Mouse (Mus musculus): ENCODE measurements around the gene Derl2.

Derl2 gene

DNA sequence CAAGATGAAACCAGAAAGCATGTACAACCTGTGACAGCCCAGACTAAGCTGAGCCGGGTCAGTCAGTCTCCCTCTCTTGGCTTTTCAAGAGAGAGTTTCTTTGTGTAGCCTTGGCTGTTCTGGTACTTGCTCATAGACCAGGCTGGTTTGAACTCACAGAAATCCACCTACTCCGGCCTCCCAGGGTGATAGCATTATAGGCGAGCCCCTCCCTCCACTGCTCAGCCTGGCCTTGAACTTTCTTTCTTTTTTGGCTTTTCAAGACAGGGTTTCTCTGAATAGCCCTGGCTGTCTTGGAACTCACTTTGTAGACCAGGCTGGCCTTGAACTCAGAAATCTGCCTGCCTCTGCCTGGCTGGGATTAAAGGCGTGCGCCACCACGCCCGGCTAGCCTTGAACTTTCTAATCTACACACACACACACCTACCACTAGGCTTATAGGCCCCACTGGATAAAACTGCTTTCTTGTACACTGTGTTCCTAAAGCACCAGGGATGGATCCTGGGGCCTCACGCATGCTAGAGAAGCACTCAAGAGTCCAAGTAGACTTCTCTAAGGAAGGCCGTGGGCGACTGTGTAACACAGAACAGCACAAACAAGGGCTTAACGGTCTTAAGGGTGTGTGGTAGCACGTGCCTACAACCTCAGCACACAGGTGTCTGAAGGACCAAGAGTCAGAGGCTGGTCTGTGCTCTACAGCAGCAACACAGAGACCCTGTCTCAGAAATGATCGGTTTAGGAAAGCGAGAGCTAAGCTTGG lies 38.7 kb downstream of the Derl2 start:
- no peak for DNase-seq

DNA sequence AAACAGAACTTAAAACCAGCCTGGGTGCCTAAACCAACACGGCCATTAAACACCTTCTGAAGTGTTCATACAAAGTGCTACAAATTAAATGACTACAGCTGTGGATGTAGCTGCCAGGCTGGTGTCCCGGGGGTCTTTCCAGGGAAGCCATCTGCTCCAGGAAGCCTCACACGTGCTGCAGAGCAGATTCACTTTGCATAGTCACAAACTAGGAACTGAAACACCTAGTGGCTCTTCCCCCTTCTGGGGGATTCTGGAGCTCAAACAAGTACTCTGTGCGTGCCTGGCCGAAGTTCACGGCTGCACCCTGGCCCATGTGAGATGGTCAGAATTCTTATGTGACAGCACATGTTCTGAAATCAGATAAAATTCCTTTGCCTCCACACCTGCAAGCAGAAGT lies 39.4 kb downstream of the Derl2 start:
- no peak for DNase-seq

DNA sequence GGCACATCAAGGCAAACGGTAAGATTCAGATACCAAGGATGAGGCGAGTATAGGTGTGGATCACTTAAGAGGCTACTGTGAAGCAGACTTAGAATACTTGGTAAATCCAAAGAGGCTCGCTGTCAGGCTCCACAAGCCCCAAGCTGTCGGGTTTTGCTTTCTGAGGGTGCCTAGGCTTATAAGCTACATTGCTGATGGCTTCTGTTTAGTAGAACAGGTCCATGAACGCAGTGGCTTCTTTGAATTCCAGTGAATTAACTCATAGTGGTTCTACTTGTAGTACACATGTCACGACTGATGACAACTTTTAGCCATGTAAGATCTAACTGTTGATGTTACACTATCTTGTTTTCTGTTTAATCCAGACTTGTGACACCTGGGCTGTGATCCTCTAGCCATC lies 42.3 kb downstream of the Derl2 start:
- DNase-seq, result no peak

DNA sequence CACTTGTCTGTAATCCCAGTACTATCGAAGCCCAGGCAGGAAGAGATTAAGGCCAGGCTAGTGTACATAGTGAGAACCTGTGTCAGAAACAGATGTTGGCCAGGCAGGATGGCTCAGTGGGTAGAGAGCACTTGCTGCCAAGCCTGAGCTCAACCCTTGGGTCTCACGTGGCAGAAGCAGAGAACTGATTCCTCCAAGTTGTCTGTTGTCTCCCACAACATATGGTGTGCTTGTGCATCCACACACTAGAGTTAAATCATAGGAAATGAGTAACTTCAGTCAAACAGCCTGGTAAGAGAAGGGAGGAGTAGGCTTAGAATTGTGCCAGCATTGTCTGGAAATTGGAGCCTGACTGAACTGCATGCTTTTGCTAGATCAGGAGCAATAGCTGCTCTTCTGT lies 44.4 kb downstream of the Derl2 start:
- no peak for DNase-seq

DNA sequence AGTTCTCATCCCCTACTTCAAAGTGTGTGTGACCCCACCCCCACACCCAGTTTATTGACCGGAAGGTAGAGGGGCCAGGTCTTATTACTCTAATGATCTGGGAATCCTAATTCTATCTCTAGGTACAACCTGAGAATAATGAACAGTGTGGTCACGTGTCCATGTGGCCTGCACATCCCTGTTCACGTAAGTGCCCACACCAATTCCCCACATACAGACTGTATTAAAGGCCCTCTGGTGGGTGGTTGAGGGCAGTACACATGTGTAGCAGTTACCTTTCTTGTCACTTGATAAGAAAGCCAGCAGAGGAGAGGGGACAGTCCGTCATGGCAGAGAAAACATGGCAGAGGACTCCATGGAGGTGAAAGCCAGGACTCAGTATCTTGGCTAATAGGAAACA lies 45.7 kb downstream of the Derl2 start:
- peak in 1 of 2 experiments; percentile 27 for DNase-seq

DNA sequence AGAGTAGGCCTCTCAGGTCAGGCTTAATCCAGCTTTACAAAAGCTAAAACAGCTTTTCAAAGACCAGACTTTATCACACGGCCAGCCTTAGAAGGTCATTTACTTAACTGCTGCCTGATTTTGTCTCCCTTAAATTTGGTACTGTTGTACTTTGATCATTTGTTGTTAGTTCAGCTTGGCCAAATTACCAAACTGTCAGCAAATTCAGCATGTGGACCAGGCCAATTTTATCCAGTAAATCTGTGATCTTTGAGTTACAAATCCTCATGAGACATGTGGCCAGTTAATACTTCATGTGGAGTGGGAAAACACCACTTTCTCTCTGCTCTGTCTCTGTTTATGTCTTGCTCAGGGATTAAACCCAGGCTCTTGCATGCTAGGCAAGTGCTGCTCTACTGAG lies 47.1 kb downstream of the Derl2 start:
- peak in 1 of 2 experiments; percentile 20 for DNase-seq

DNA sequence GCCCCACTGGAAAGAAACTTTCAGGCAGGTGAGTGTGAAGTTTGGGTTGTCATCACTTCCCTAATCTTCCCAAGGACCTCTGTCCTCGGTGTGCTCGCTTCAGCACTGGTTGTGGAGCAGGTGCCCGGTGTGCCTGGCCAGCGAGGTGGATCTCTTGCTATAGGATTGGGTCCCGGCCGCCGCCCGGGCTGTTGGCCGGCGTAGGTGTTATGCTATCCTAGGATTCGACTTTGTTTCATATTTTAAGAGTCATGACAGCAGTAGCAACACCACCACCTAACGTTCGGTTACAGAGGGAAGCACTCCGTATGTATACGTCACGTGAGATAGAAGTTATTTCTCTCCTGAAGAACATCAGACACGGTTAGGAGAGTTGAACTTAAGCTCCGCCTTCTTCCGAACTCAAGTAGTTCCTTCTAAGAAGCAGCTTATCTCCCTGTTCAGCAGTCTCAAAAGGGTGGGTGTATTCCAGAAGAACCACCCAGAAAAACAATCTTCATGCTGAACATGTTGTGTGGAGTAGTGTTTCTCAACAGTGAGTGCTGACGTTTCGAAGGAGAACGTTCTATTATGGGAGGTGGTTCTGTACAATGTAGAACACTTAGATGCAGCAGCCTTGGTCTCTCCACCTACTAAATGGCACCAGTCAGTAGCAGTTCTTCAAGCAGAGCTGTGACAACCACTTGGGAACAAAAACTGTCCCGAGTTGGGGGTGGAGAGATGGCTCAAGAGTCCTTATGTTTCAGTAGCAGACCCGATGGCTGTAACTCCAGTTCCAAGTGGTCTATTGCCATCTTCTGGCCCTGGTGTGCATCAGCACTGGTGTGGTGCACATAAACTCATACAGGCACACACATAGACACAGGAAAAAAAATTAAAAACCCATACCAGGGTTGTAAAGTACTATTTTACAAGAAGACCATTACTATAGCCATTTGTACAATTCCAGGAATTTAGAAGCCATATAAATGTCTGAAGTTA lies 48.8 kb downstream of the Derl2 start:
- no peak for DNase-seq

DNA sequence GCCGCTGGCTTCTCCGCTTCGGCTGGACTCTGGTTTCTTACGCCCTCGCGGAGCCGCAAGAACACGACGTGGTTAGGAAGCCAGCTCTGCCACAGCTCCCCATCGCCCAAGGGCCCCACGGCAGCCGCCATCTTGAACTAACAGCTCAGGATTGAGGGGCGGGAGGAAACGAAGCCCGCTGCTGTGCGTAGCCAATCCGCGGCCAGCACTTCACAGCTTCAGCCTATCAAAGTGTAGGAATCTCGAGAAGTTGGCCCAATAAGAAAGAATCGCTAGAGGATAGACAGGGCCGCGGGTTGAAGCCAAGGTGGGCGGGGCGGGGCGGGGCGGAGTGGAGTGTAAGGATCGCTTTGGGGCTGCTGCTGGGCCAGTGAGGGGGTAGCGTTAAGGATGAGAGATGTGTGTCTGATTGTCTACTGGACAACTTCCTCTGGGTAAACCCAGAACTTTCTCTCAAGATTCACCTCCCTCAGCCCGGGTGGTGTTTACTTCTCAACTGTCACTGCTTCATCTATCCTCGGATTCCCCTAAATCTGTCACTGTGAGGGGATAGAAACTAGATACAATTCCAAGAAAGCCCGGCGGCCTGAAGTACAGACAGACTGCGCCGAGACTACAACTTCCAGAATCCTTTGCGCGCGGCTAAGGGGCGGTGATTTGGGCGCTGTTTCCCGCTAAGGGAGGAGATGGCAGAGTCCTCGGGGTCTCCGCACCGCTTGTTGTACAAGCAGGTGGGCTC lies 49.7 kb downstream of the Derl2 start, which contains the start of the genes Nup88 and Rpain:
Nup88 (minus strand) TSS at position 153 of the 739 bp plus-strand sequence.
Rpain (plus strand) TSS at position 393 of the 739 bp plus-strand sequence.
- DNase-seq, result peak; percentile 94 to 96

DNA sequence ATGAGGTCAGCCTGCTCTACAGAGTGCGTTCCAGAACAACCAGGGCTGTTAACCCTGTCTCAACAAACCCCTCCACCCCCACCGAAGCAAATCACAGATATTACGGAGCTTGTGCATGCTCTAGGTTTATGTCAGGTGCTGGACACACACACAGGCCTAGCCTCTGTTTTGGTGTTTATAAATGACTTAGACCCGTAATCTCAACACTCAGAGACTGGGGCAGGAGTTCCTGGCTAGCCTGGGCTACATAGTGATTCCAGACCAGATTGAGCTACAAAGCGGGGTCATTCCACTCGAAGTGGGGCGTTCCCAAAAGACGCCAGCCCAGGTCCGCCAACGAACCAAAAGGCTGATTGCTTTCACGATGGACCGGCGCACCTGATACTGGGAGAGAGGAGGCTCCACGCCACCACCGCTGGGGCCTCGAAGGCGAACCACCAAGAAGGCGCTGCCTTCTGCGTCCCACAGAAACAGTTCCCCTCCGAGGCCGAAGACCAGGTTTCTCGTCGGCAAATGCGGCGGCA lies 50.3 kb downstream of the Derl2 start:
- peak in 1 of 2 experiments; percentile 7 for DNase-seq

DNA sequence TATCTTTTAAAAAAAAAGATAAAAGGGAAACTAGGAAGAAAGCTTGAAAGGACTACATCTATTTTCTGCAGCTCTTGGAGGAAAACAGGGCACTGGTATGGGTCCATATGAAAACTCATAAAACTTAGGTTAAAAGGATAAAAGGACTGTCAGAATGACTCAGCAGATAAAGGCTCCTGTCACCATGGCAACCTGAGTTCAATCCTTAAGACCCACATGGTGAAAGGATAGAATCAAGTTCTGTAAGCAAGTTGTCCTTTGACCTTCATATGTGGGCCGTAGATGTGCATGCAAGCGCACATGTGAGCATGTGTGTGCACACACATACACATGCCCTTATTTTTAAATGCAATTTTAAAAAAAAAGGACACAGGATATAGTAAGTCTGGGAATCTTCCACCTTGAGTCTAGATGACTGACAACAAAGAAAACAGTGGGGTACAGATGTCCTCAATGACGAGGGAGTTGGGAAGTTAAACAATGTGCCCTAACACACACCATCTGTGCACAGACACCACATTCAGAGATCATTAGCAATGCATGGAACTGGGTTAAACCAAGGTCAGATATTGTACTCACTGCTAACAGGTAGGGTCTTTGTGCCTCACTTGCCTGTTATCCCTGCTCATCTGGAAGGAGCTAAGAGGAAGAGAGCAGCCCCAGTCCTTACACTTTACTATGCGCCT lies 55.3 kb downstream of the Derl2 start:
- DNase-seq, result no peak

DNA sequence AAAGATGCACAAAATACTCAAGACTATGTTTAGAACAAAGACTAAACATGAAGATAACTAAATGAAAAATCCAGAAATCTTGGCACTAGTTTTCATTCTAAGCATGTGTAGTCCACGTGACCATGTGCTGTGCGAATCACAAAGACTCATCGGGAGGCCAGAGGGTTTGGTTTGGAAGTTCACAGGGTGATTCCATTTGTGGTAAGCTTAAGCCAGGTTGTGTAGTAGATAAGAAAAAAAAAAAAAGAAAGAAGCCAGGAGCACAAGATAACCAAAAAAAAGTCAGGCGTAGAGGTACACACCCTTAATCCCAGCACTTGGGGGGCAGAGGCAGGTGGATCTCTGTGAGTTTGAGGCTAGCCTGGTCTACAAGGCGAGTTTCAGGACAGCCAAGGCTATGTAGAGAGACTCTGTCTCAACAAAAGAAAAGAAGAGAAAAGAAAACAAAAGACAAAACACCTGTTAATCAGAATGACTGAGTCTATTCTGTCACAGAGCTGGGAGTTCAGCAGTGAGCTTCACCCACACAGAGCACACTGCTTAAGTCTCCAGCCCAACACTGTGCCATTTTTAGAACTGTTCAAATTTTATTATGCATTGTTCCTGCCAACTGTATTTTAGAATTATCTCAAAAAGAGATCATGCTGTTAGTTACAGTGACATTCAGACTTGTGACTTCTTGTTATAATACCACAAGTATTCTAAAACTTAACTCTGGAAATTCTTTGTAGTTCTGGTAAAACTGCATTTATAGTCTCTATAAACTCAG lies 58.7 kb downstream of the Derl2 start:
- DNase-seq, result no peak
